Mouse (Mus musculus): ENCODE results near the gene Lrrc38. TPM values are rescaled to one million over a fixed set of nuclear protein-coding genes. Genes with fewer than 3 reads are reported as not detected.
A peak's percentile ranks its signal among the peaks of the same experiment; 100 is the strongest.

The Lrrc38 gene
- polyA plus RNA-seq, 1 experiment from 2014 or later = 0.18 TPM

GRCm38 (mm10) chr4:143366415-143367041, 17.0 kb downstream of the Lrrc38 start:
- no peaks in the 10 kb centered on the region for H3K27me3 ChIP-seq (replicated peaks; ENCODE audit: control insufficient read depth, insufficient read depth, low read length)
- no peak overlapping the region for H3K4me3 ChIP-seq (ENCODE audit: low read depth, low read length)
- no peaks in the 10 kb centered on the region for H3K4me1 ChIP-seq (replicated peaks; ENCODE audit: control insufficient read depth, insufficient read depth, low read length)
- no peak overlapping the region for H3K9ac ChIP-seq (ENCODE audit: low read length)
- no peak overlapping the region for H3K27ac ChIP-seq (ENCODE audit: low read depth)
- no peaks in the 10 kb centered on the region for H3K9me3 ChIP-seq (ENCODE audit: control insufficient read depth, low read length)
- 48% methylated on average over 15 of the region's 15 CpGs for WGBS
- no peak overlapping the region for H3K4me2 ChIP-seq (ENCODE audit: low read length)
- DNase-seq (ENCODE audit: low spot score) (no peak), ATAC-seq (replicated peaks; ENCODE audit: low FRiP score, low TSS enrichment, low read depth) (no peak)
- H3K36me3 ChIP-seq (ENCODE audit: control insufficient read depth, insufficient read depth, low read length) = no peaks in the 10 kb centered on the region

- Histone ChIP-seq H3K36me3 (ENCODE audit: control insufficient read depth, insufficient read depth, low read length) (no peaks in the 10 kb centered on the region), H3K4me1 (replicated peaks; ENCODE audit: control insufficient read depth, insufficient read depth, low read length) (no peaks in the 10 kb centered on the region), H3K27ac (ENCODE audit: low read depth) (no peak overlapping the region), H3K9me3 (ENCODE audit: control insufficient read depth, low read length) (no peaks in the 10 kb centered on the region), H3K4me2 (ENCODE audit: low read length) (no peak overlapping the region), H3K4me3 (ENCODE audit: low read depth, low read length) (no peak overlapping the region), H3K9ac (ENCODE audit: low read length) (no peak overlapping the region), H3K27me3 (replicated peaks; ENCODE audit: control insufficient read depth, insufficient read depth, low read length) (no peaks in the 10 kb centered on the region)
- DNase-seq (ENCODE audit: low spot score) (no peak), ATAC-seq (replicated peaks; ENCODE audit: low FRiP score, low TSS enrichment, low read depth) (no peak)
- 39% methylated on average over 7 of the region's 7 CpGs for WGBS
Measured at GRCm38 (mm10) chr4:143379480-143379879, 29.9 kb downstream of the Lrrc38 start.

- no peaks in the 10 kb centered on the region for H3K4me1 ChIP-seq (replicated peaks; ENCODE audit: control insufficient read depth, insufficient read depth, low read length)
- peak; percentile 65; the same call in 1 of the 2 replicates for ATAC-seq (replicated peaks; ENCODE audit: low FRiP score, low TSS enrichment, low read depth)
- 28% methylated on average over 15 of the region's 15 CpGs for WGBS
- H3K36me3 ChIP-seq (ENCODE audit: control insufficient read depth, insufficient read depth, low read length) = no peaks in the 10 kb centered on the region
- no peak overlapping the region for H3K4me3 ChIP-seq (ENCODE audit: low read depth, low read length)
- no peaks in the 10 kb centered on the region for H3K27me3 ChIP-seq (replicated peaks; ENCODE audit: control insufficient read depth, insufficient read depth, low read length)
- no peak overlapping the region for H3K9ac ChIP-seq (ENCODE audit: low read length)
- H3K9me3 ChIP-seq (ENCODE audit: control insufficient read depth, low read length) = no peaks in the 10 kb centered on the region
- peak; percentile 66 for DNase-seq (ENCODE audit: low spot score)
- H3K27ac ChIP-seq (ENCODE audit: low read depth) = no peak overlapping the region
- no peak overlapping the region for H3K4me2 ChIP-seq (ENCODE audit: low read length)
Measured at GRCm38 (mm10) chr4:143379931-143380715, 30.6 kb downstream of the Lrrc38 start.

- Histone ChIP-seq H3K36me3 (ENCODE audit: control insufficient read depth, insufficient read depth, low read length) (no peaks in the 10 kb centered on the region), H3K27ac (ENCODE audit: low read depth) (no peak overlapping the region), H3K4me3 (ENCODE audit: low read depth, low read length) (no peak overlapping the region), H3K9ac (ENCODE audit: low read length) (no peak overlapping the region), H3K27me3 (replicated peaks; ENCODE audit: control insufficient read depth, insufficient read depth, low read length) (no peaks in the 10 kb centered on the region), H3K4me1 (replicated peaks; ENCODE audit: control insufficient read depth, insufficient read depth, low read length) (no peaks in the 10 kb centered on the region), H3K4me2 (ENCODE audit: low read length) (no peak overlapping the region), H3K9me3 (ENCODE audit: control insufficient read depth, low read length) (no peaks in the 10 kb centered on the region)
- DNase-seq (ENCODE audit: low spot score) = peak; percentile 74
- under 1% methylated on average over 5 of the region's 5 CpGs for WGBS
- no peak for ATAC-seq (replicated peaks; ENCODE audit: low FRiP score, low TSS enrichment, low read depth)
Measured at GRCm38 (mm10) chr4:143380716-143381004, 31.1 kb downstream of the Lrrc38 start.

GRCm38 (mm10) chr4:143382163-143382562, 32.6 kb downstream of the Lrrc38 start:
- 72% methylated on average over 3 of the region's 3 CpGs for WGBS
- DNase-seq (ENCODE audit: low spot score) (no peak), ATAC-seq (replicated peaks; ENCODE audit: low FRiP score, low TSS enrichment, low read depth) (no peak)
- Histone ChIP-seq H3K36me3 (ENCODE audit: control insufficient read depth, insufficient read depth, low read length) (no peaks in the 10 kb centered on the region), H3K9ac (ENCODE audit: low read length) (no peak overlapping the region), H3K4me1 (replicated peaks; ENCODE audit: control insufficient read depth, insufficient read depth, low read length) (no peaks in the 10 kb centered on the region), H3K4me2 (ENCODE audit: low read length) (no peak overlapping the region), H3K9me3 (ENCODE audit: control insufficient read depth, low read length) (no peaks in the 10 kb centered on the region), H3K27me3 (replicated peaks; ENCODE audit: control insufficient read depth, insufficient read depth, low read length) (no peaks in the 10 kb centered on the region), H3K27ac (ENCODE audit: low read depth) (no peak overlapping the region), H3K4me3 (ENCODE audit: low read depth, low read length) (no peak overlapping the region)

- DNase-seq (ENCODE audit: low spot score) (no peak), ATAC-seq (replicated peaks; ENCODE audit: low FRiP score, low TSS enrichment, low read depth) (no peak)
- Histone ChIP-seq H3K9ac (ENCODE audit: low read length) (no peak overlapping the region), H3K9me3 (ENCODE audit: control insufficient read depth, low read length) (no peaks in the 10 kb centered on the region), H3K27me3 (replicated peaks; ENCODE audit: control insufficient read depth, insufficient read depth, low read length) (no peaks in the 10 kb centered on the region), H3K4me1 (replicated peaks; ENCODE audit: control insufficient read depth, insufficient read depth, low read length) (no peaks in the 10 kb centered on the region), H3K36me3 (ENCODE audit: control insufficient read depth, insufficient read depth, low read length) (no peaks in the 10 kb centered on the region), H3K27ac (ENCODE audit: low read depth) (no peak overlapping the region), H3K4me2 (ENCODE audit: low read length) (no peak overlapping the region), H3K4me3 (ENCODE audit: low read depth, low read length) (no peak overlapping the region)
- 44% methylated on average over 4 of the region's 4 CpGs for WGBS
Measured at GRCm38 (mm10) chr4:143383646-143384045, 34.1 kb downstream of the Lrrc38 start.

GRCm38 (mm10) chr4:143388955-143389702, 39.6 kb downstream of the Lrrc38 start:
- WGBS = 6% methylated on average over 40 of the region's 43 CpGs
- Histone ChIP-seq H3K9ac (ENCODE audit: low read length) (peak overlapping the region; percentile 37; the same call in 1 of the 2 replicates), H3K4me3 (ENCODE audit: low read depth, low read length) (peak overlapping the region; percentile 29), H3K4me1 (replicated peaks; ENCODE audit: control insufficient read depth, insufficient read depth, low read length) (no peaks in the 10 kb centered on the region), H3K36me3 (ENCODE audit: control insufficient read depth, insufficient read depth, low read length) (no peaks in the 10 kb centered on the region), H3K27ac (ENCODE audit: low read depth) (no peak overlapping the region), H3K9me3 (ENCODE audit: control insufficient read depth, low read length) (no peaks in the 10 kb centered on the region), H3K27me3 (replicated peaks; ENCODE audit: control insufficient read depth, insufficient read depth, low read length) (no peaks in the 10 kb centered on the region), H3K4me2 (ENCODE audit: low read length) (peak overlapping the region; percentile 48)
- ATAC-seq (replicated peaks; ENCODE audit: low FRiP score, low TSS enrichment, low read depth) (peak; percentile 85), DNase-seq (ENCODE audit: low spot score) (peak; percentile 83)

GRCm38 (mm10) chr4:143394181-143394580, 44.6 kb downstream of the Lrrc38 start, which contains the start of gene Pramel1:
Gene Pramel1, plus strand, starts transcription at chr4:143394428.
- no peak within 1 kb of the TSS for H3K9ac ChIP-seq (ENCODE audit: low read length)
- no peak within 1 kb of the TSS for H3K27ac ChIP-seq (ENCODE audit: low read depth)
- H3K4me1 ChIP-seq (replicated peaks; ENCODE audit: control insufficient read depth, insufficient read depth, low read length) = no peaks in the 10 kb centered on the region
- H3K4me2 ChIP-seq (ENCODE audit: low read length) = no peak within 1 kb of the TSS
- ATAC-seq (replicated peaks; ENCODE audit: low FRiP score, low TSS enrichment, low read depth) = no peak
- H3K27me3 ChIP-seq (replicated peaks; ENCODE audit: control insufficient read depth, insufficient read depth, low read length) = no peaks in the 10 kb centered on the region
- no peaks in the 10 kb centered on the region for H3K36me3 ChIP-seq (ENCODE audit: control insufficient read depth, insufficient read depth, low read length)
- no peak within 1 kb of the TSS for H3K4me3 ChIP-seq (ENCODE audit: low read depth, low read length)
- no peaks in the 10 kb centered on the region for H3K9me3 ChIP-seq (ENCODE audit: control insufficient read depth, low read length)
- no peak for DNase-seq (ENCODE audit: low spot score)
- WGBS = 79% methylated on average over 26 of the region's 26 CpGs

Data from intestine, embryonic 14.5 days (tissue).